ENCODE assay signal across 8 mouse cellular contexts in the genomic region with DNA sequence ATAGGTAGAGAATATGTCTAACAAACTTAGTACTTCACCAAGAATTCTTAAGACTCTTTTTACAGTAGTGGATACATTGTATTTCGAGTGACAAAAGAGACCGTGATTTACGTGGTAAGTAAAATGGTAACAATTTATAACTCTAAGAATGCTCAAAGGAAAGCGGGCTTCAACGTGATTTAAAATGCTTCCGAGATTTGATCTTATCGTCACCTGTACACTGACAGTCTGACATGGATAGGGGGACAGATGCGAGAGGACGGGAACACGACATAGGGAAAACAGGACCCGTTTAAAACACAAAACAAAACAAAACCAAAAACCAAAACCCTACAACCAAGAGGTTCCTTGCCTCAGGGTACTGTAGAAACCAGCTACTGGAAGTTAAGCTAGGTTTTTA. TPM values are rescaled to one million over a fixed set of nuclear protein-coding genes. Genes with fewer than 3 reads are reported as not detected.
DNase-seq lines count a peak whose midpoint lies in the region; ATAC-seq and TF ChIP-seq lines count a peak whose summit lies in the region.

No protein-coding gene starts in this region.

- H3K27ac ChIP-seq in heart, embryonic 11.5 days (ENCODE audit: low read depth, low read length) = peak overlapping the region; percentile 91
- H3K27ac ChIP-seq in CH12.LX (ENCODE audit: insufficient read depth, low read depth) = peak overlapping the region; percentile 77; the same call in 1 of the 2 replicates
- H3K27ac ChIP-seq in forebrain, embryonic 13.5 days = peak overlapping the region; percentile 71
- peak overlapping the region; percentile 74 for H3K27ac ChIP-seq in liver, embryonic 15.5 days (replicated peaks)

- TF ChIP-seq RAD21 in CH12.LX (IDR thresholded peaks at IDR 0.05; ENCODE audit: low read depth, low read length) = no peak

- peaks cover 8% of the 10 kb centered on the region; the same call in 1 of the 2 replicates for H3K4me1 ChIP-seq in heart, embryonic 11.5 days (ENCODE audit: control insufficient read depth, insufficient read depth, low read length)
- peaks cover 4 to 47% of the 10 kb centered on the region in 2 experiments; a peak in 3 of 4 replicates for H3K4me1 ChIP-seq in CH12.LX (ENCODE audit: control insufficient read depth in 1 of 2, insufficient read depth in 2 of 2)
- H3K4me1 ChIP-seq in forebrain, embryonic 13.5 days = peaks cover 27% of the 10 kb centered on the region
- H3K4me1 ChIP-seq in liver, embryonic 15.5 days (replicated peaks) = peaks cover 25% of the 10 kb centered on the region

- peak overlapping the region; percentile 94 for H3K9ac ChIP-seq in heart, embryonic 11.5 days (ENCODE audit: low read depth, low read length)
- H3K9ac ChIP-seq in CH12.LX (ENCODE audit: insufficient read depth, low read depth) = peak overlapping the region; percentile 80
- H3K9ac ChIP-seq in forebrain, embryonic 13.5 days = peak overlapping the region; percentile 90
- peak overlapping the region; percentile 88 for H3K9ac ChIP-seq in liver, embryonic 15.5 days

- in situ Hi-C loops in CH12.LX (cut with MboI; ENCODE audit: low pct_ligation_motif_present, low pct_unique_long_range_greater_than_20kb, low sequenced_read_pairs) = no loop called here

- dilution Hi-C loops in CH12.LX (cut with MboI; ENCODE audit: extremely low pct_ligation_motif_present, extremely low pct_unique_long_range_greater_than_20kb, low sequenced_read_pairs) = no loop called here

- no peaks in the 10 kb centered on the region for H3K27me3 ChIP-seq in heart, embryonic 11.5 days (ENCODE audit: control insufficient read depth, insufficient read depth, low read length)
- H3K27me3 ChIP-seq in CH12.LX (replicated peaks) = no peaks in the 10 kb centered on the region
- H3K27me3 ChIP-seq in forebrain, embryonic 13.5 days = no peaks in the 10 kb centered on the region
- no peaks in the 10 kb centered on the region for H3K27me3 ChIP-seq in liver, embryonic 15.5 days

- no peak for TF ChIP-seq EP300 in CH12.LX (IDR thresholded peaks at IDR 0.05; ENCODE audit: low read length)

- no peaks in the 10 kb centered on the region for H3K9me3 ChIP-seq in heart, embryonic 11.5 days (replicated peaks; ENCODE audit: control insufficient read depth, low read length)
- no peaks in the 10 kb centered on the region for H3K9me3 ChIP-seq in CH12.LX (replicated peaks; ENCODE audit: low read length)
- H3K9me3 ChIP-seq in forebrain, embryonic 13.5 days (replicated peaks) = no peaks in the 10 kb centered on the region
- no peaks in the 10 kb centered on the region for H3K9me3 ChIP-seq in liver, embryonic 15.5 days (replicated peaks)

- peaks cover 18% of the 10 kb centered on the region for H3K79me2 ChIP-seq in CH12.LX (replicated peaks; ENCODE audit: control insufficient read depth, extremely low read depth, insufficient read depth, poor library complexity, severe bottlenecking)

- no peak for DNase-seq in heart, adult 18-20 months
- no peak for DNase-seq in CH12.LX (ENCODE audit: extremely low read depth)
- no peak for DNase-seq in frontal cortex, postnatal 36 days (ENCODE audit: low spot score in 2 of 2)
- no peak for DNase-seq in embryo, embryonic 10.5 days (ENCODE audit: low spot score)
- DNase-seq in cerebellum, adult 9-11 months = no peak

- ATAC-seq in heart, embryonic 11.5 days (replicated peaks; ENCODE audit: insufficient number of reproducible peaks, low FRiP score, low TSS enrichment) = no peak
- no peak for ATAC-seq in forebrain, embryonic 13.5 days
- ATAC-seq in liver, embryonic 15.5 days (ENCODE audit: insufficient read depth) = no peak

- peaks cover 27% of the 10 kb centered on the region for H3K36me3 ChIP-seq in heart, embryonic 11.5 days (ENCODE audit: control insufficient read depth, insufficient read depth, low read length)
- H3K36me3 ChIP-seq in CH12.LX (replicated peaks in 1 of 2; ENCODE audit: control insufficient read depth in 1 of 2, insufficient read depth in 1 of 2, low read length in 1 of 2) = peaks cover 35 to 52% of the 10 kb centered on the region in 2 experiments
- H3K36me3 ChIP-seq in forebrain, embryonic 13.5 days (ENCODE audit: poor library complexity, severe bottlenecking) = peaks cover 50% of the 10 kb centered on the region
- peaks cover 44% of the 10 kb centered on the region for H3K36me3 ChIP-seq in liver, embryonic 15.5 days (replicated peaks)

- H3K4me3 ChIP-seq in heart, embryonic 11.5 days (ENCODE audit: low read depth, low read length) = peak overlapping the region; percentile 61
- H3K4me3 ChIP-seq in CH12.LX (replicated peaks in 1 of 3; ENCODE audit: low read depth in 2 of 3, low read length in 2 of 3, poor library complexity in 1 of 3) = peak overlapping the region; percentile 72 to 95 (median 93)
- peak overlapping the region; percentile 83 for H3K4me3 ChIP-seq in forebrain, embryonic 13.5 days
- peak overlapping the region; percentile 84 for H3K4me3 ChIP-seq in liver, embryonic 15.5 days (replicated peaks)

- no peak for TF ChIP-seq CTCF in CH12.LX (conservative IDR thresholded peaks at IDR 0.05 in 1 of 2, IDR thresholded peaks at IDR 0.05 in 1 of 2; ENCODE audit: low read depth in 2 of 2, low read length in 2 of 2)

- no peak for TF ChIP-seq POLR2A in CH12.LX (IDR thresholded peaks at IDR 0.05; ENCODE audit: low read depth, low read length)

- H3K4me2 ChIP-seq in heart, embryonic 11.5 days = peak overlapping the region; percentile 85
- H3K4me2 ChIP-seq in CH12.LX (ENCODE audit: insufficient read depth, low read depth, poor library complexity, severe bottlenecking) = peak overlapping the region; percentile 85
- H3K4me2 ChIP-seq in forebrain, embryonic 13.5 days = peak overlapping the region; percentile 67
- H3K4me2 ChIP-seq in liver, embryonic 15.5 days = peak overlapping the region; percentile 86

- 19% methylated on average over 11 of the region's 11 CpGs for WGBS in heart, embryonic 11.5 days (ENCODE audit: insufficient replicate concordance)
- WGBS in forebrain, embryonic 13.5 days = 22% methylated on average over 11 of the region's 11 CpGs
- WGBS in liver, embryonic 15.5 days (ENCODE audit: insufficient replicate concordance) = 21% methylated on average over 11 of the region's 11 CpGs

TF ChIP-seq in CH12.LX, 34 proteins besides CTCF, POLR2A, EP300 and RAD21:
- no peak for TF ChIP-seq JUND (conservative IDR thresholded peaks at IDR 0.05; ENCODE audit: low read depth, low read length)
- no peak for TF ChIP-seq ZKSCAN1 (IDR thresholded peaks at IDR 0.05; ENCODE audit: borderline replicate concordance, low read depth, low read length)
- TF ChIP-seq CHD1 (IDR thresholded peaks at IDR 0.05; ENCODE audit: low read depth, low read length) = no peak
- no peak for TF ChIP-seq RCOR1 (conservative IDR thresholded peaks at IDR 0.05; ENCODE audit: low read depth, low read length)
- no peak for TF ChIP-seq ZC3H11A (IDR thresholded peaks at IDR 0.05; ENCODE audit: low read depth, low read length)
TF ChIP-seq in CH12.LX: peak in this region for 0.

RNA-seq across cellular contexts. Expression of a gene that starts 0.6 kb away (rescaled TPM):
- 34.8 and 36.9 TPM in 2 replicates for polyA plus RNA-seq in heart, embryonic 11.5 days (2014; fragmentation: Nextera tagmentation; extraction: Ambion mirVana)
- 10 to 100 TPM; 22.0 to 24.6 TPM for total RNA-seq in heart, adult 18-20 months (2021)
- total RNA-seq in CH12.LX (2012; rRNA removed) (32.1 and 33.7 TPM in 2 replicates), CH12.LX (2014; rRNA removed) (44.4 and 47.2 TPM in 2 replicates)
- 27.9 and 30.2 TPM in 2 replicates for polyA plus RNA-seq in CH12.LX (2012; ENCODE audit: insufficient read length, low read depth)
- polyA plus RNA-seq in forebrain, embryonic 13.5 days (2015; fragmentation: Nextera tagmentation; extraction: Ambion mirVana) = 68.8 and 73.3 TPM in 2 replicates
- 8.2 and 9.5 TPM in 2 replicates for polyA plus RNA-seq in liver, embryonic 15.5 days (2015; fragmentation: Nextera tagmentation; extraction: Ambion mirVana)

RNA-seq across cellular contexts. Expression of a gene that starts 0.8 kb away (rescaled TPM):
- polyA plus RNA-seq in heart, embryonic 11.5 days (2014; fragmentation: Nextera tagmentation; extraction: Ambion mirVana) = 196 and 214 TPM in 2 replicates
- total RNA-seq in heart, adult 18-20 months (2021) = 100 to 1,000 TPM; 155 to 174 TPM
- 288 and 397 TPM in 2 replicates for total RNA-seq in CH12.LX (2012; rRNA removed)
- total RNA-seq in CH12.LX (2014; rRNA removed) = 456 and 483 TPM in 2 replicates
- polyA plus RNA-seq in CH12.LX (2012; ENCODE audit: insufficient read length, low read depth) = 392 and 523 TPM in 2 replicates
- 216 and 228 TPM in 2 replicates for polyA plus RNA-seq in forebrain, embryonic 13.5 days (2015; fragmentation: Nextera tagmentation; extraction: Ambion mirVana)
- 129 and 132 TPM in 2 replicates for polyA plus RNA-seq in liver, embryonic 15.5 days (2015; fragmentation: Nextera tagmentation; extraction: Ambion mirVana)

RNA-seq across cellular contexts. Expression of a gene that starts 26.9 kb away (rescaled TPM):
- polyA plus RNA-seq in heart, embryonic 11.5 days (2014; fragmentation: Nextera tagmentation; extraction: Ambion mirVana) = 1.00 and 1.2 TPM in 2 replicates
- total RNA-seq in heart, adult 18-20 months (2021) = under 1 TPM; 0.46 to 0.69 TPM
- 5.1 and 5.2 TPM in 2 replicates for total RNA-seq in CH12.LX (2012; rRNA removed)
- 6.9 and 8.0 TPM in 2 replicates for total RNA-seq in CH12.LX (2014; rRNA removed)
- 10.0 and 10.4 TPM in 2 replicates for polyA plus RNA-seq in CH12.LX (2012; ENCODE audit: insufficient read length, low read depth)
- polyA plus RNA-seq in forebrain, embryonic 13.5 days (2015; fragmentation: Nextera tagmentation; extraction: Ambion mirVana) = 1.5 and 1.6 TPM in 2 replicates
- 0.20 and 0.38 TPM in 2 replicates for polyA plus RNA-seq in liver, embryonic 15.5 days (2015; fragmentation: Nextera tagmentation; extraction: Ambion mirVana)

RNA-seq across cellular contexts. Expression of a gene that starts 34.1 kb away (rescaled TPM):
- 0.44 and 0.83 TPM in 2 replicates for polyA plus RNA-seq in heart, embryonic 11.5 days (2014; fragmentation: Nextera tagmentation; extraction: Ambion mirVana)
- not detected for total RNA-seq in heart, adult 18-20 months (2021)
- total RNA-seq in CH12.LX (2012; rRNA removed) (0.08 TPM in 2 replicates), CH12.LX (2014; rRNA removed) (not detected in 2 replicates)
- polyA plus RNA-seq in CH12.LX (2012; ENCODE audit: insufficient read length, low read depth) = 0.16 TPM in 1 of 2 replicates, not detected in the other
- polyA plus RNA-seq in forebrain, embryonic 13.5 days (2015; fragmentation: Nextera tagmentation; extraction: Ambion mirVana) = 1.5 and 2.6 TPM in 2 replicates
- polyA plus RNA-seq in liver, embryonic 15.5 days (2015; fragmentation: Nextera tagmentation; extraction: Ambion mirVana) = 0.15 and 0.23 TPM in 2 replicates
